Mouse (Mus musculus) heart, embryonic 12.5 days (tissue): ENCODE measurements around the gene Olfr839-ps1. TPM values are rescaled to one million over a fixed set of nuclear protein-coding genes. Genes with fewer than 3 reads are reported as not detected.

Source experiments
- ATAC-seq: fragments of 200-750 bp; cut with Nextera tagmentation; 2 replicates; pipeline ENCODE4 v1.8.0; 2017; ENCODE audit warnings: moderate TSS enrichment, moderate library complexity; ENCODE audit not compliant: insufficient number of reproducible peaks, low FRiP score
- H3K27ac ChIP-seq: fragments of 300-500 bp; sonication (generic); 2 replicates; pipeline ENCODE4 v1.5.1; 2016; ENCODE audit warnings: mild to moderate bottlenecking, moderate library complexity; ENCODE audit not compliant: poor library complexity, severe bottlenecking
- H3K27me3 ChIP-seq: fragments of 300-500 bp; sonication (generic); replicated peaks from 2 replicates; pipeline ENCODE4 v1.6.1; 2016; ENCODE audit warnings: mild to moderate bottlenecking, moderate library complexity
- H3K36me3 ChIP-seq: fragments of 300-500 bp; sonication (generic); 2 replicates; pipeline ENCODE4 v1.6.1; 2016; ENCODE audit warnings: mild to moderate bottlenecking, moderate library complexity
- H3K4me1 ChIP-seq: fragments of 300-500 bp; sonication (generic); replicated peaks from 2 replicates; pipeline ENCODE4 v1.6.1; 2016; ENCODE audit warnings: mild to moderate bottlenecking
- H3K4me2 ChIP-seq: fragments of 300-500 bp; sonication (generic); 2 replicates; pipeline ENCODE4 v1.6.1; 2016; ENCODE audit warnings: mild to moderate bottlenecking, moderate library complexity
- H3K4me3 ChIP-seq: fragments of 300-500 bp; sonication (generic); 2 replicates; pipeline ENCODE4 v1.5.1; 2016; ENCODE audit warnings: mild to moderate bottlenecking
- H3K9ac ChIP-seq: fragments of 300-500 bp; sonication (generic); 2 replicates; pipeline ENCODE4 v1.6.1; 2016; ENCODE audit warnings: mild to moderate bottlenecking, moderate library complexity
- H3K9me3 ChIP-seq: fragments of 300-500 bp; sonication (generic); replicated peaks from 2 replicates; pipeline ENCODE4 v1.6.1; 2016; ENCODE audit warnings: mild to moderate bottlenecking, moderate library complexity
- WGBS: fragments of 180-500 bp; shearing (Covaris S2); methylation state at CpG from one replicate; pipeline ENCODE4 v1.1.7; 2016; 5-methylcytosine and 5-hydroxymethylcytosine counted together
- polyA plus RNA-seq: library from polyadenylated mRNA; unstranded; fragments of >200 nt; fragmentation: Nextera tagmentation; extraction: Ambion mirVana; gene quantifications from 2 replicates; pipeline ENCODE4 v1.2.1, GENCODE M21; 2016

Gene Olfr839-ps1
- not detected in 2 replicates for polyA plus RNA-seq

DNA sequence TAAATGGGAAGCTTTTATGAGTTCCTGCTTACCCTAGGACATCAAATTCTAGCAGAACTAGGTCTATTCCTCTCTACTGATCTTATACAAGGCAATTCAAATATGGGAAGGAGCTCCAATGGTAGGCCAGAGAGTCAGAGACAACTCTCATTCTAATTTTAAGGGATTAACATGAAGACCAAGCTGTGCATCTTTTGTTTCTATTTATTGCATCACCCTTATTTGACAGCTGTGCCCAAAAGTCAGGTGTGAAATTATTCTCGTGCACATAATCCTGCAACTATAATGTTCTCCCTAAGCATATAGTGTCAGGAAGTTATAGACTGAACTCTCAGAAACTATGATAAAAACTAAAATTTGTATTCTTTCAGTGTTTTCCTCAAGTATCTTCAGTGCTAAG, at the start of gene Olfr839-ps1:
Gene Olfr839-ps1 (minus strand): TSS at position 101 of the 400 bp plus-strand sequence.
- Histone ChIP-seq H3K27ac (no peak within 1 kb of the TSS), H3K4me3 (no peak within 1 kb of the TSS), H3K9me3 (0 out of 2 replicates have a peak, but pooled peaks cover 9% of the 10 kb centered on the region), H3K9ac (no peak within 1 kb of the TSS), H3K36me3 (no peaks in the 10 kb centered on the region), H3K4me1 (no peaks in the 10 kb centered on the region), H3K27me3 (no peaks in the 10 kb centered on the region), H3K4me2 (no peak within 1 kb of the TSS)
- WGBS = 74% methylated on average over 1 of the region's 1 CpGs
- ATAC-seq = no peak

DNA sequence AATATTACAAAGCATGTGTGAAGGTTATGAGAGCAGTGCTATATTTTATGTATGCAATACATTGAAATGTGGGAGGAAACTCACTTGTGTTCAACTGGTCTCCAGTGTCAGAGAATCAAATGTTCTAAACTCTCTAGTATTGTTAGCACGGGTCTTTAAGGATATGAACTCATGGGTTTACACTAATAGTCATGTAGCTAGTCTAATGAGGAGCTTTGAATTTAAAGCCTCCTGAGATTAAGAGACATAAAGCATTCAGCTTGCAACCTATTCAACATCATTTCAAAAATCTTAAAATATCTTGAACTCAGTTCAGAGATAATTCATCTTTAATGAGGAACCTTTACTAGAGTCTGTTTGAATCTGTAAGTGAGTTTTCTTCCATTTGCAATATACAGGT, 41.1 kb downstream of the Olfr839-ps1 start, which contains the start of gene Olfr837:
Gene Olfr837 (plus strand): TSS at position 301 of the 400 bp plus-strand sequence.
- no peaks in the 10 kb centered on the region for H3K36me3 ChIP-seq
- no peak for ATAC-seq
- H3K27me3 ChIP-seq = no peaks in the 10 kb centered on the region
- H3K9me3 ChIP-seq = no peaks in the 10 kb centered on the region; the same call in 1 of the 2 replicates
- no peak within 1 kb of the TSS for H3K27ac ChIP-seq
- H3K4me1 ChIP-seq = no peaks in the 10 kb centered on the region
- no peak within 1 kb of the TSS for H3K4me2 ChIP-seq
- WGBS = 66% methylated on average over 1 of the region's 1 CpGs
- no peak within 1 kb of the TSS for H3K4me3 ChIP-seq
- no peak within 1 kb of the TSS for H3K9ac ChIP-seq

DNA sequence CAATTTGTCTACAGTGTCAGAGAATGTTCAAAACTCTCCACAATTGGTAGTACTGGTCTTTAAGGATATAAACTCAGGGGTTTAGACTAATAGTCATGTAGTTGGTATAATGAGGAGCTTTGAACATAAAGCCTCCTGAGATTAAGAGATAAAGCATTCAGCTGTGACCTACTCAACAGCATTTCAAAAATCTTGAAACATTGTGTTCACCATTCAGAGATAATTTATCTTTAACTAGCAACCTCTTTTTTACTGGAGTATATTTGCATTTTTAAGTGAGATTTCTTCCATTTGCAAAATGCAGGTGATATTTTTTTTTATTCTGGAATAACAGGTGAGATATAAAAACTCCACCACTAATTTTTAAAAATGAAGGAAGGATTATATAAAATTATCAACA, 57.0 kb downstream of the Olfr839-ps1 start, which contains the start of gene Olfr836:
Gene Olfr836 (plus strand): TSS at position 301 of the 400 bp plus-strand sequence.
- Histone ChIP-seq H3K4me2 (no peak within 1 kb of the TSS), H3K9me3 (no peaks in the 10 kb centered on the region; the same call in 1 of the 2 replicates), H3K4me3 (no peak within 1 kb of the TSS), H3K4me1 (no peaks in the 10 kb centered on the region), H3K36me3 (no peaks in the 10 kb centered on the region), H3K9ac (no peak within 1 kb of the TSS), H3K27ac (no peak within 1 kb of the TSS), H3K27me3 (no peaks in the 10 kb centered on the region)
- ATAC-seq = no peak

Other genes starting within 250 kb of the Olfr839-ps1 start
- gene Olfr832, start 240.2 kb downstream of the Olfr839-ps1 start, polyA plus RNA-seq = not detected in 2 replicates
- gene Olfr834, start 189.3 kb downstream of the Olfr839-ps1 start, polyA plus RNA-seq = not detected in 2 replicates
- gene Olfr835, start 144.6 kb downstream of the Olfr839-ps1 start, polyA plus RNA-seq = not detected in 2 replicates
- 0.03 TPM in 1 of 2 replicates, not detected in the other for gene Olfr836, start 56.9 kb downstream of the Olfr839-ps1 start, polyA plus RNA-seq
- gene Olfr837, start 41.0 kb downstream of the Olfr839-ps1 start, polyA plus RNA-seq = not detected in 2 replicates
- not detected in 2 replicates for gene Olfr843, start 74.7 kb upstream of the Olfr839-ps1 start, polyA plus RNA-seq
- not detected in 2 replicates for gene Olfr844, start 139.0 kb upstream of the Olfr839-ps1 start, polyA plus RNA-seq
- not detected in 2 replicates for gene Olfr845, start 159.1 kb upstream of the Olfr839-ps1 start, polyA plus RNA-seq
- not detected in 2 replicates for gene Olfr846, start 186.7 kb upstream of the Olfr839-ps1 start, polyA plus RNA-seq
- gene Olfr847, start 201.4 kb upstream of the Olfr839-ps1 start, polyA plus RNA-seq = not detected in 2 replicates